In the genomic region with DNA sequence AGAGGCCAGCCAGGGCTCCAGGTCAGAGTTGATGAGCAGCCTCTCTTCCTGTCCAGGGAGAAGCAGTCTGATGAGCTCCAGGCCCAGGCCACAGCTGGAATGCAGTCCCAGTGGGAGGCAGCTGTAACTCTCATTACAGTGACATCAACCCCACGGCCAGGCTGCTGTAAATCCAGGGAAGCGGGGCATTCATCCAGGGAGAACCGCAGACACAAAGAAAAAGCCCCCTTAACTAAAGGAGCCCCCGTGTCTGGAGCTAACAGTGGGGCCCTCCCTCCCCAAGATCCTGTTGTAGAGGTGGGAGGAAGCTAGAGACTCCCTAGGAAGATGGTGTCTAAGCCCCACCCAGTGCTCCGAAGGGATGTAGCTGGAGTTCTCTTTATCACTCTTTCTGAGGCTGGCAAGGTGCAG, we compare ENCODE assay signal across 7 mouse cellular contexts. TPM values are rescaled to one million over a fixed set of nuclear protein-coding genes. Genes with fewer than 3 reads are reported as not detected.
DNase-seq lines count a peak whose midpoint lies in the region; ATAC-seq lines count a peak whose summit lies in the region.

No protein-coding gene starts in this region.

- H3K27ac ChIP-seq in embryonic facial prominence, embryonic 10.5 days (replicated peaks): peak overlapping the region; percentile 88
- H3K27ac ChIP-seq in intestine, embryonic 15.5 days: peak overlapping the region; percentile 87

- no peaks in the 10 kb centered on the region for H3K36me3 ChIP-seq in embryonic facial prominence, embryonic 10.5 days (replicated peaks)
- H3K36me3 ChIP-seq in intestine, embryonic 15.5 days: no peaks in the 10 kb centered on the region

- 0 out of 2 replicates have a peak overlapping the region, but pooled peaks have one; percentile 0 for H3K4me2 ChIP-seq in intestine, embryonic 15.5 days (replicated peaks)

- peak; percentile 86 for DNase-seq in embryonic facial prominence, embryonic 10.5 days (ENCODE audit: low spot score)
- DNase-seq in forelimb bud, embryonic 11.5 days (ENCODE audit: low read depth, low spot score): peak; percentile 87
- DNase-seq in lung, postnatal 4 days: peak; percentile 56 to 84
- no peak for DNase-seq in layer of hippocampus, adult 8-10 months (ENCODE audit: low spot score in 2 of 2)
- DNase-seq in right cerebral cortex, adult 2 months (ENCODE audit: low spot score in 2 of 2): no peak
- DNase-seq in adrenal gland, adult 8-10 months: no peak

- H3K4me3 ChIP-seq in embryonic facial prominence, embryonic 10.5 days: peak overlapping the region; percentile 35
- H3K4me3 ChIP-seq in intestine, embryonic 15.5 days (replicated peaks): no peak overlapping the region

- peak; percentile 78 for ATAC-seq in intestine, embryonic 15.5 days

- no peaks in the 10 kb centered on the region for H3K9me3 ChIP-seq in embryonic facial prominence, embryonic 10.5 days
- no peaks in the 10 kb centered on the region for H3K9me3 ChIP-seq in intestine, embryonic 15.5 days

- WGBS in embryonic facial prominence, embryonic 10.5 days: 11% methylated on average over 5 of the region's 5 CpGs
- 39% methylated on average over 5 of the region's 5 CpGs for WGBS in intestine, embryonic 15.5 days

- H3K9ac ChIP-seq in intestine, embryonic 15.5 days: no peak overlapping the region

- H3K4me1 ChIP-seq in embryonic facial prominence, embryonic 10.5 days: peaks cover 76% of the 10 kb centered on the region
- H3K4me1 ChIP-seq in intestine, embryonic 15.5 days (replicated peaks): peaks cover 26% of the 10 kb centered on the region

- no peaks in the 10 kb centered on the region for H3K27me3 ChIP-seq in embryonic facial prominence, embryonic 10.5 days (replicated peaks; ENCODE audit: low read depth, poor library complexity, severe bottlenecking)
- H3K27me3 ChIP-seq in intestine, embryonic 15.5 days (replicated peaks): no peaks in the 10 kb centered on the region

RNA-seq across cellular contexts. Expression of a gene that starts 13.6 kb away (rescaled TPM):
- 55.2 and 57.0 TPM in 2 replicates for polyA plus RNA-seq in embryonic facial prominence, embryonic 10.5 days (2016; fragmentation: Nextera tagmentation; extraction: Ambion mirVana)
- 56.8 and 61.0 TPM in 2 replicates for polyA plus RNA-seq in intestine, embryonic 15.5 days (2015; fragmentation: Nextera tagmentation; extraction: Ambion mirVana)
- total RNA-seq in layer of hippocampus, adult 8-10 months (2022): 10 to 100 TPM; 14.4 to 23.9 (median 18.0) TPM
- 10 to 100 TPM; 10.6 to 40.4 (median 26.8) TPM for total RNA-seq in adrenal gland, adult 8-10 months (2022)

RNA-seq across cellular contexts. Expression of a gene that starts 43.1 kb away (rescaled TPM):
- not detected in 2 replicates for polyA plus RNA-seq in embryonic facial prominence, embryonic 10.5 days (2016; fragmentation: Nextera tagmentation; extraction: Ambion mirVana)
- 0.52 and 0.70 TPM in 2 replicates for polyA plus RNA-seq in intestine, embryonic 15.5 days (2015; fragmentation: Nextera tagmentation; extraction: Ambion mirVana)
- under 1 TPM in 1 of 4 experiments, not detected in 3; 0.34 TPM for total RNA-seq in layer of hippocampus, adult 8-10 months (2022)
- under 1 TPM in 1 of 4 experiments, not detected in 3; 0.22 TPM for total RNA-seq in adrenal gland, adult 8-10 months (2022)

RNA-seq across cellular contexts. Expression of a gene that starts 57.4 kb away (rescaled TPM):
- polyA plus RNA-seq in embryonic facial prominence, embryonic 10.5 days (2016; fragmentation: Nextera tagmentation; extraction: Ambion mirVana): 4.4 and 4.7 TPM in 2 replicates
- polyA plus RNA-seq in intestine, embryonic 15.5 days (2015; fragmentation: Nextera tagmentation; extraction: Ambion mirVana): 1.3 and 1.7 TPM in 2 replicates
- total RNA-seq in layer of hippocampus, adult 8-10 months (2022): under 1 TPM in 3 of 4 experiments, not detected in 1; 0.13 to 0.56 (median 0.23) TPM
- total RNA-seq in adrenal gland, adult 8-10 months (2022): under 1 TPM; 0.16 to 0.37 (median 0.22) TPM

Comparison
In these comparisons a context has a peak if more than half of its experiments do, and no peak if none do; other contexts are left out.
1. DNase-seq: peak in embryonic facial prominence, embryonic 10.5 days (single experiment), forelimb bud, embryonic 11.5 days (single experiment) and lung, postnatal 4 days (2 of 2); none in layer of hippocampus, adult 8-10 months (0 of 2), right cerebral cortex, adult 2 months (0 of 2) and adrenal gland, adult 8-10 months (single experiment).